Mouse (Mus musculus): ENCODE results near the gene Ucma. TPM values are rescaled to one million over a fixed set of nuclear protein-coding genes. Genes with fewer than 3 reads are reported as not detected.

The Ucma gene
- polyA plus RNA-seq, 1 experiment from 2014 or later = 1.4 TPM

GRCm38 (mm10) chr2:4967806-4968205 is 8.1 kb upstream of the Ucma start:
- DNase-seq (ENCODE audit: low spot score) = no peak
- Histone ChIP-seq H3K27me3 (ENCODE audit: control insufficient read depth, insufficient read depth, low read length) (no peaks in the 10 kb centered on the region), H3K9ac (no peak overlapping the region), H3K9me3 (ENCODE audit: control insufficient read depth, low read length) (no peaks in the 10 kb centered on the region), H3K4me1 (replicated peaks; ENCODE audit: control insufficient read depth, insufficient read depth, low read length) (no peaks in the 10 kb centered on the region), H3K27ac (no peak overlapping the region), H3K4me2 (replicated peaks) (no peak overlapping the region), H3K36me3 (replicated peaks; ENCODE audit: control insufficient read depth, insufficient read depth) (no peaks in the 10 kb centered on the region), H3K4me3 (replicated peaks; ENCODE audit: low read length) (no peak overlapping the region)
- ATAC-seq (ENCODE audit: low FRiP score) = no peak
- WGBS = 89% methylated on average over 2 of the region's 2 CpGs

GRCm38 (mm10) chr2:4969083-4969482 is 6.8 kb upstream of the Ucma start:
- Histone ChIP-seq H3K27ac (no peak overlapping the region), H3K9me3 (ENCODE audit: control insufficient read depth, low read length) (no peaks in the 10 kb centered on the region), H3K4me1 (replicated peaks; ENCODE audit: control insufficient read depth, insufficient read depth, low read length) (no peaks in the 10 kb centered on the region), H3K4me3 (replicated peaks; ENCODE audit: low read length) (no peak overlapping the region), H3K36me3 (replicated peaks; ENCODE audit: control insufficient read depth, insufficient read depth) (no peaks in the 10 kb centered on the region), H3K4me2 (replicated peaks) (no peak overlapping the region), H3K27me3 (ENCODE audit: control insufficient read depth, insufficient read depth, low read length) (no peaks in the 10 kb centered on the region), H3K9ac (no peak overlapping the region)
- WGBS = 87% methylated on average over 1 of the region's 2 CpGs
- no peak for ATAC-seq (ENCODE audit: low FRiP score)
- no peak for DNase-seq (ENCODE audit: low spot score)

- ATAC-seq (ENCODE audit: low FRiP score) = no peak; the same call in 1 of the 2 replicates
- no peaks in the 10 kb centered on the region for H3K36me3 ChIP-seq (replicated peaks; ENCODE audit: control insufficient read depth, insufficient read depth)
- H3K9ac ChIP-seq = no peak overlapping the region
- peak; percentile 54 for DNase-seq (ENCODE audit: low spot score)
- H3K4me1 ChIP-seq (replicated peaks; ENCODE audit: control insufficient read depth, insufficient read depth, low read length) = no peaks in the 10 kb centered on the region
- H3K27me3 ChIP-seq (ENCODE audit: control insufficient read depth, insufficient read depth, low read length) = no peaks in the 10 kb centered on the region
- WGBS = 41% methylated on average over 8 of the region's 8 CpGs
- H3K27ac ChIP-seq = peak overlapping the region; percentile 35
- H3K4me2 ChIP-seq (replicated peaks) = no peak overlapping the region
- no peaks in the 10 kb centered on the region for H3K9me3 ChIP-seq (ENCODE audit: control insufficient read depth, low read length)
- H3K4me3 ChIP-seq (replicated peaks; ENCODE audit: low read length) = no peak overlapping the region
Measured at GRCm38 (mm10) chr2:4978091-4978490, 2.2 kb downstream of the Ucma start.

GRCm38 (mm10) chr2:4983987-4984386 is 8.1 kb downstream of the Ucma start:
- H3K4me3 ChIP-seq (replicated peaks; ENCODE audit: low read length) = no peak overlapping the region
- WGBS = 37% methylated on average over 5 of the region's 5 CpGs
- no peak overlapping the region for H3K27ac ChIP-seq
- no peaks in the 10 kb centered on the region for H3K4me1 ChIP-seq (replicated peaks; ENCODE audit: control insufficient read depth, insufficient read depth, low read length)
- H3K9ac ChIP-seq = no peak overlapping the region
- DNase-seq (ENCODE audit: low spot score) (no peak), ATAC-seq (ENCODE audit: low FRiP score) (no peak)
- no peaks in the 10 kb centered on the region for H3K36me3 ChIP-seq (replicated peaks; ENCODE audit: control insufficient read depth, insufficient read depth)
- H3K4me2 ChIP-seq (replicated peaks) = no peak overlapping the region
- no peaks in the 10 kb centered on the region for H3K27me3 ChIP-seq (ENCODE audit: control insufficient read depth, insufficient read depth, low read length)
- H3K9me3 ChIP-seq (ENCODE audit: control insufficient read depth, low read length) = no peaks in the 10 kb centered on the region

DNA sequence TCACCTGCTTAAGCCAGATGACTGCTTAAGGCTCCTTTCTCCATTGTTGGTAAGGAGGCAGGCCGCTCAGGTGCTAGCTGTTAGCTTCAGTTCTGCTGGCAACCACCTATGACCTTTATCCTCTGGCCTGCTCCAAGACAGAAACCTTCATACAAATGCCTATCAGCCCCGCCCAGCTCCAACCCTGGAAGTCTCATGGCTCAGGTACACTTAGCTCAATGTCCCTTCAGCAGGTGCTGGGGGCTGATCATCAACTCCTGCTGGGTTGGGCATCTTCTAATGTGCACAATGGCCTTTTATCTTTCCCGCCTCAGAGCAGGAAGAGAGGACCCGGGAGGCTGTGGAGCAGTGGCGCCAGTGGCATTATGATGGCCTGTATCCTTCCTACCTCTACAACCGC is 9.1 kb downstream of the Ucma start:
- no peak overlapping the region for H3K27ac ChIP-seq
- DNase-seq (ENCODE audit: low spot score) = no peak
- no peak overlapping the region for H3K9ac ChIP-seq
- H3K36me3 ChIP-seq (replicated peaks; ENCODE audit: control insufficient read depth, insufficient read depth) = no peaks in the 10 kb centered on the region
- H3K9me3 ChIP-seq (ENCODE audit: control insufficient read depth, low read length) = no peaks in the 10 kb centered on the region
- no peak for ATAC-seq (ENCODE audit: low FRiP score)
- no peaks in the 10 kb centered on the region for H3K4me1 ChIP-seq (replicated peaks; ENCODE audit: control insufficient read depth, insufficient read depth, low read length)
- no peaks in the 10 kb centered on the region for H3K27me3 ChIP-seq (ENCODE audit: control insufficient read depth, insufficient read depth, low read length)
- 85% methylated on average over 6 of the region's 6 CpGs for WGBS
- H3K4me3 ChIP-seq (replicated peaks; ENCODE audit: low read length) = no peak overlapping the region
- H3K4me2 ChIP-seq (replicated peaks) = no peak overlapping the region

- ATAC-seq (ENCODE audit: low FRiP score) (no peak), DNase-seq (ENCODE audit: low spot score) (no peak)
- Histone ChIP-seq H3K9me3 (ENCODE audit: control insufficient read depth, low read length) (no peaks in the 10 kb centered on the region), H3K27me3 (ENCODE audit: control insufficient read depth, insufficient read depth, low read length) (no peaks in the 10 kb centered on the region), H3K4me1 (replicated peaks; ENCODE audit: control insufficient read depth, insufficient read depth, low read length) (no peaks in the 10 kb centered on the region), H3K36me3 (replicated peaks; ENCODE audit: control insufficient read depth, insufficient read depth) (no peaks in the 10 kb centered on the region), H3K4me2 (replicated peaks) (no peak overlapping the region), H3K4me3 (replicated peaks; ENCODE audit: low read length) (no peak overlapping the region), H3K27ac (no peak overlapping the region), H3K9ac (no peak overlapping the region)
- WGBS = 88% methylated on average over 4 of the region's 4 CpGs
Measured at GRCm38 (mm10) chr2:4986798-4987197, 10.9 kb downstream of the Ucma start.

DNA sequence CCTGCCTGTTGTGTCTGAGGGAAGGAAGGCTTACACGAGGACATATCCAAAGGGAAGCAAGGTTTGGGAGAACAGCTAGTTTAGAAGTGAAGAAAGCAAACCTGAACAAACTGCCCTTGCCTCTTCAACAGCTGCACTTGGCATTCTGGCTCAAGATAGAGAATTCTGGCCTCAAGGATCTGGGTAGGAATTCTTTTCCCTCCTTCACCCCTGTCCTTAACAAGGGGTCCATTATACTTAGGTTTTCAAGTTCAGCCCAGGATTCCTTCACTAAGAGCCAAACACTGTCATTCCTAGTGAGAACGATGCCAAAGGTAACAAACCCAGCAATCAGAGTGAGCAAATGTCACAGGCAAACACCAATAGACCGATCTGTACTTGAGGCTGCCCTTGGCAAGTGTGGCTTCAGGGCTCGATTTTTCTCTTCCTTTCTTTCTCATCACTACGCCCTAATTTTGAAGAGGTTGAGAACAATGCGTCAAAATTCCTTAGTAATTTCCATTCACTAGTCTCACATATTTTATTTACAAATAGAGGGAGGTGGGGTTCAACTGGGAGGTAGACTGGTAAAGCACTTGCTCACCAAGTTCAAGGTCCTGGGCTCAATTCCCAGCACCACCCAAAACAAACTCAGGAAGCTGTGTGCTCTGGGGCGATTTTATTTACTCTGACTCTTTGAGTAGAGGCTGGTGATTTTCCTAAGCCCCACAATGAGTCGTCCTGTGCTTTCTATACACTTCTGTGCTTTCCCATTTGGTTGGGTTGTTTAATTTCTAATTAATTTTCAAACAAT is 11.7 kb downstream of the Ucma start:
- 86% methylated on average over 8 of the region's 8 CpGs for WGBS
- no peak overlapping the region for H3K4me2 ChIP-seq (replicated peaks)
- H3K4me1 ChIP-seq (replicated peaks; ENCODE audit: control insufficient read depth, insufficient read depth, low read length) = no peaks in the 10 kb centered on the region
- H3K27ac ChIP-seq = no peak overlapping the region
- H3K36me3 ChIP-seq (replicated peaks; ENCODE audit: control insufficient read depth, insufficient read depth) = no peaks in the 10 kb centered on the region; the same call in 1 of the 2 replicates
- no peaks in the 10 kb centered on the region for H3K9me3 ChIP-seq (ENCODE audit: control insufficient read depth, low read length)
- DNase-seq (ENCODE audit: low spot score) = no peak
- no peak overlapping the region for H3K9ac ChIP-seq
- H3K4me3 ChIP-seq (replicated peaks; ENCODE audit: low read length) = no peak overlapping the region
- no peaks in the 10 kb centered on the region for H3K27me3 ChIP-seq (ENCODE audit: control insufficient read depth, insufficient read depth, low read length)
- no peak for ATAC-seq (ENCODE audit: low FRiP score)

- ATAC-seq (ENCODE audit: low FRiP score) (no peak), DNase-seq (ENCODE audit: low spot score) (no peak)
- H3K9ac ChIP-seq = no peak overlapping the region
- H3K27me3 ChIP-seq (ENCODE audit: control insufficient read depth, insufficient read depth, low read length) = no peaks in the 10 kb centered on the region
- H3K4me2 ChIP-seq (replicated peaks) = no peak overlapping the region
- no peak overlapping the region for H3K4me3 ChIP-seq (replicated peaks; ENCODE audit: low read length)
- H3K36me3 ChIP-seq (replicated peaks; ENCODE audit: control insufficient read depth, insufficient read depth) = no peaks in the 10 kb centered on the region; the same call in 1 of the 2 replicates
- no peaks in the 10 kb centered on the region for H3K9me3 ChIP-seq (ENCODE audit: control insufficient read depth, low read length)
- no peak overlapping the region for H3K27ac ChIP-seq
- WGBS = 81% methylated on average over 11 of the region's 11 CpGs
- H3K4me1 ChIP-seq (replicated peaks; ENCODE audit: control insufficient read depth, insufficient read depth, low read length) = no peaks in the 10 kb centered on the region
Measured at GRCm38 (mm10) chr2:4988826-4989424, 13.0 kb downstream of the Ucma start.

DNA sequence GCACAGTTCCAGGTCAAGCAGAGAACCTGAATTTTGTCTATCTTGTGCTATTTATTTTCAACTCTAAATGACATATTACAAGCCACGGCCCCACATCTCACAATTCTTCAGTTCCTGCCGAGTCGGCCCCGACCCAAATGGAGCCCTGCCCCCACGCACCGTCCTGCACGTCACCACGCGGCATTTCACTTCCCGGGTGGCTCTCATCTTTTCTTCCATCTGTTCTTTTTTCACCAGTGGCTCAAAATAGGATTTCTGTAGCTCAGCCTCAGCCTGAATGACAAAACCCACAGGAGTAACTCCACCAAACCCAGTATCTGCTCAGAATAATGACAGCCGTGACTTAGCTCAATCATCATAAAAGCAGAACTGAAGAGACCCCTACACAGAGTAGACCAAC is 17.7 kb downstream of the Ucma start:
- no peak for DNase-seq (ENCODE audit: low spot score)
- no peak overlapping the region for H3K27ac ChIP-seq
- H3K4me2 ChIP-seq (replicated peaks) = no peak overlapping the region
- H3K9me3 ChIP-seq (ENCODE audit: control insufficient read depth, low read length) = no peaks in the 10 kb centered on the region
- H3K4me3 ChIP-seq (replicated peaks; ENCODE audit: low read length) = no peak overlapping the region
- H3K4me1 ChIP-seq (replicated peaks; ENCODE audit: control insufficient read depth, insufficient read depth, low read length) = no peaks in the 10 kb centered on the region
- WGBS = 88% methylated on average over 11 of the region's 11 CpGs
- no peaks in the 10 kb centered on the region; the same call in 1 of the 2 replicates for H3K36me3 ChIP-seq (replicated peaks; ENCODE audit: control insufficient read depth, insufficient read depth)
- no peaks in the 10 kb centered on the region for H3K27me3 ChIP-seq (ENCODE audit: control insufficient read depth, insufficient read depth, low read length)
- no peak for ATAC-seq (ENCODE audit: low FRiP score)
- H3K9ac ChIP-seq = no peak overlapping the region

Data from hindbrain, embryonic 14.5 days (tissue).